Mouse (Mus musculus) CH12.LX (cell line): Measurements from ENCODE around the gene Ager.

Source experiments
- CTCF ChIP-seq, 2 experiments: IDR thresholded peaks in 1 of 2; conservative IDR thresholded peaks in 1 of 2; 2 replicates each; pipeline ENCODE4 v1.5.1; 2011 to 2012; ENCODE audit warnings: low read depth in 2 of 2, low read length in 2 of 2, improper control_type of control experiment in 1 of 2, inconsistent platforms in 1 of 2, mild to moderate bottlenecking in 1 of 2, moderate library complexity in 1 of 2
- EP300 ChIP-seq: IDR thresholded peaks from 2 replicates; pipeline ENCODE4 v1.6.1; 2011; ENCODE audit warnings: low read length, improper control_type of control experiment
- ETS1 ChIP-seq: conservative IDR thresholded peaks from 2 replicates; pipeline ENCODE4 v1.6.1; 2012; ENCODE audit warnings: low read depth, mild to moderate bottlenecking, inconsistent platforms, low read length, improper control_type of control experiment, moderate library complexity
- HCFC1 ChIP-seq: IDR thresholded peaks from 2 replicates; pipeline ENCODE4 v1.6.1; 2012; ENCODE audit warnings: low read depth, mild to moderate bottlenecking, inconsistent platforms, low read length, improper control_type of control experiment
- MAFK ChIP-seq: IDR thresholded peaks from 2 replicates; pipeline ENCODE4 v1.6.1; 2011; ENCODE audit warnings: low read length, improper control_type of control experiment; ENCODE audit not compliant: insufficient replicate concordance
- MEF2A ChIP-seq: IDR thresholded peaks from 2 replicates; pipeline ENCODE4 v1.6.1; 2014; ENCODE audit warnings: low read depth, mild to moderate bottlenecking, inconsistent platforms, low read length, improper control_type of control experiment, borderline replicate concordance
- NRF1 ChIP-seq: IDR thresholded peaks from 2 replicates; pipeline ENCODE4 v1.6.1; 2014; ENCODE audit warnings: low read depth, mild to moderate bottlenecking, inconsistent platforms, low read length, improper control_type of control experiment, moderate library complexity
- POLR2A ChIP-seq: IDR thresholded peaks from 2 replicates; pipeline ENCODE4 v1.6.1; 2011; ENCODE audit warnings: low read depth, mild to moderate bottlenecking, improper control_type of control experiment, low read length
- TCF12 ChIP-seq: IDR thresholded peaks from 2 replicates; pipeline ENCODE4 v1.6.1; 2014; ENCODE audit warnings: low read depth, mild to moderate bottlenecking, inconsistent platforms, low read length, improper control_type of control experiment

DNA sequence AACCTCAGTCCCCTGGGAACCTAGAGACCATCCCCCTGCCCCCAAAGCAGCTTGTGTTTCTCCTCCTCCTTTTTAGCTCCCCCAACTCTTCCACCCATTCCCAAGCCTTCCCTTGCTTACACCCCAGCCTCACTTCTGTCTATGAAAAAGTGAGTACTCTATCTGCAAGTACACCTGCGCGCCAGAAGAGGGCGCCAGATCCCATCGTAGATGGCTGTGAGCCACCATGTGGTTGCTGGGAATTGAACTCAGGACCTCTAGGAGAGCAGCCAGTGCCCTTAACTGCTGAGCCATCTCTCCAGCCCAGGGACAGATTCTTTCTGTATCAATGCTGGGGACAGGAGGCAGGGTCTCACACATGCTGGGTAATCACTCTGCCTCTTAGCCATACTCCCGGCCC, 25.8 kb upstream of the Ager start:
- TF ChIP-seq CTCF (conservative IDR thresholded peaks at IDR 0.05 in 1 of 2, IDR thresholded peaks at IDR 0.05 in 1 of 2; ENCODE audit: low read depth in 2 of 2, low read length in 2 of 2) (peak; percentile 27 to 55; a peak in 3 of 4 replicates), POLR2A (no peak), EP300 (no peak), MAFK (no peak), MEF2A (no peak), HCFC1 (no peak), NRF1 (no peak), ETS1 (no peak), TCF12 (no peak)
